ENCODE assay signal across 35 mouse cellular contexts in the genomic region with DNA sequence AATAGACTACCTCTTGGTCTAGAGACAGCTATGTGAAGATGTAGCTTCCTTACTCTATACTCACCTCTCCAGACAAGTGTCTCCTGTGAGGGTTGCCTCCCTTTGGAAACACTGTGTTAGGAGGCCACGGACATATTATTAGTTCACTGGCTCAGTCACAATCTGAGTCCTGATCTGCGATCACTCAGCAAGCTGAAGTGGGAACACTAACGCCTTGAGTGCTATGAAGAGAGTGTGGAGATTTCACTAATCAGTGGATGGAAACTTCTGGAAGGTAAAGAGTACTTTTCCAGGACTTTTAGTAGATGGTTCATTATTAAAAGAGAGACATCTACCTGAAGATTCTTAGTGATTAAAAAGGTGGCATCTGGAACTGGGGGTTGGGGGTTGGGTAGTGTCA.
"Had no signal": no experiment of that assay in that cellular context is flagged by ENCODE, and none has a peak within 500 bp of the region (broad histone marks: within the 10 kb centered on the region; RNA-seq: fewer than 3 reads in every experiment).

No protein-coding gene starts in this region.

- DNase-seq: heart, adult 2 months; heart, postnatal 10 days; heart, postnatal 14 days; heart, postnatal 36 days; heart, postnatal 4 days; kidney, adult 11 months; kidney, adult 18-20 months; kidney, adult 2 months; kidney, adult 8-10 months; kidney, adult 9 months; kidney, postnatal 10 days; kidney, postnatal 14 days; kidney, postnatal 25 days; kidney, postnatal 36 days; kidney, postnatal 4 days; layer of hippocampus, adult 9-11 months had no signal

- H3K9ac ChIP-seq: heart, embryonic 12.5 days; heart, embryonic 13.5 days; heart, embryonic 15.5 days; hindbrain, embryonic 12.5 days; hindbrain, embryonic 13.5 days; hindbrain, embryonic 14.5 days; hindbrain, embryonic 15.5 days; intestine, embryonic 15.5 days; kidney, embryonic 15.5 days had no signal

- H3K27ac ChIP-seq: heart, adult 2 months; heart, embryonic 10.5 days; heart, embryonic 13.5 days; heart, embryonic 15.5 days; hindbrain, embryonic 10.5 days; hindbrain, embryonic 12.5 days; hindbrain, embryonic 13.5 days; hindbrain, embryonic 14.5 days; hindbrain, embryonic 15.5 days; hindbrain, postnatal 0 days; intestine, embryonic 15.5 days; kidney, embryonic 15.5 days; kidney, postnatal 0 days; layer of hippocampus, adult 2 months had no signal

- H3K4me3 ChIP-seq: heart, adult 2 months; heart, embryonic 10.5 days; heart, embryonic 12.5 days; heart, embryonic 13.5 days; heart, embryonic 15.5 days; hindbrain, embryonic 10.5 days; hindbrain, embryonic 12.5 days; hindbrain, embryonic 13.5 days; hindbrain, embryonic 15.5 days; intestine, embryonic 15.5 days; kidney, embryonic 15.5 days; layer of hippocampus, adult 2 months had no signal

- H3K27me3 ChIP-seq: heart, embryonic 12.5 days; heart, embryonic 13.5 days; heart, embryonic 15.5 days; hindbrain, embryonic 12.5 days; hindbrain, embryonic 13.5 days; hindbrain, embryonic 15.5 days; intestine, embryonic 15.5 days; kidney, embryonic 15.5 days had no signal

- ATAC-seq: hindbrain, embryonic 16.5 days; hindbrain, postnatal 0 days; inflammation-experienced regulatory T-cells, adult 6 months; intestine, embryonic 15.5 days; intestine, embryonic 16.5 days; intestine, postnatal 0 days had no signal

- H3K4me1 ChIP-seq: hindbrain, embryonic 10.5 days; hindbrain, embryonic 12.5 days; hindbrain, embryonic 13.5 days; hindbrain, embryonic 15.5 days; intestine, embryonic 15.5 days had no signal

- H3K36me3 ChIP-seq: heart, embryonic 10.5 days; heart, embryonic 12.5 days; heart, embryonic 13.5 days; heart, embryonic 15.5 days; hindbrain, embryonic 10.5 days; hindbrain, embryonic 12.5 days; hindbrain, embryonic 13.5 days; hindbrain, embryonic 15.5 days; intestine, embryonic 15.5 days; kidney, embryonic 15.5 days had no signal

- H3K9me3 ChIP-seq: heart, embryonic 10.5 days; heart, embryonic 12.5 days; heart, embryonic 13.5 days; heart, embryonic 15.5 days; hindbrain, embryonic 10.5 days; hindbrain, embryonic 12.5 days; hindbrain, embryonic 13.5 days; hindbrain, embryonic 15.5 days; intestine, embryonic 15.5 days; kidney, embryonic 15.5 days had no signal

- H3K4me2 ChIP-seq: heart, embryonic 11.5 days; heart, embryonic 12.5 days; heart, embryonic 13.5 days; heart, embryonic 15.5 days; hindbrain, embryonic 12.5 days; hindbrain, embryonic 13.5 days; hindbrain, embryonic 14.5 days; hindbrain, embryonic 15.5 days; intestine, embryonic 15.5 days; kidney, embryonic 15.5 days had no signal
